Mouse (Mus musculus): Measurements from ENCODE around the gene Dnph1.

- no peak for TF ChIP-seq CTCF (IDR thresholded peaks at IDR 0.05)
- no peak for TF ChIP-seq POLR2A (IDR thresholded peaks at IDR 0.05; ENCODE audit: insufficient read depth, low read depth, low read length)
- TF ChIP-seq EP300 (IDR thresholded peaks at IDR 0.05; ENCODE audit: insufficient read depth, low read depth, low read length) = no peak
Observed at GRCm38 (mm10) chr17:46546995-46547394, 50.5 kb downstream of the Dnph1 start.
